Mouse (Mus musculus): ENCODE results near the gene Slc27a5.

Gene Slc27a5

GRCm38 (mm10) chr7:12985724-12986123, 12.3 kb downstream of the Slc27a5 start:
- no peak for DNase-seq (ENCODE audit: low spot score)

- DNase-seq (ENCODE audit: low spot score), result no peak
Measured at GRCm38 (mm10) chr7:12980291-12980690, 17.7 kb downstream of the Slc27a5 start.

- no peak for DNase-seq (ENCODE audit: low spot score)
Measured at GRCm38 (mm10) chr7:12979776-12980175, 18.2 kb downstream of the Slc27a5 start.

- no peak for DNase-seq (ENCODE audit: low spot score)
Measured at GRCm38 (mm10) chr7:12978931-12979722, 18.9 kb downstream of the Slc27a5 start.

GRCm38 (mm10) chr7:12977682-12978389, 20.2 kb downstream of the Slc27a5 start, which contains the start of gene Zfp446:
Zfp446 (plus strand) TSS chr7:12977848.
- DNase-seq (ENCODE audit: low spot score), result peak; percentile 99

- DNase-seq (ENCODE audit: low spot score), result no peak
Measured at GRCm38 (mm10) chr7:12970906-12971305, 27.1 kb downstream of the Slc27a5 start.

DNA sequence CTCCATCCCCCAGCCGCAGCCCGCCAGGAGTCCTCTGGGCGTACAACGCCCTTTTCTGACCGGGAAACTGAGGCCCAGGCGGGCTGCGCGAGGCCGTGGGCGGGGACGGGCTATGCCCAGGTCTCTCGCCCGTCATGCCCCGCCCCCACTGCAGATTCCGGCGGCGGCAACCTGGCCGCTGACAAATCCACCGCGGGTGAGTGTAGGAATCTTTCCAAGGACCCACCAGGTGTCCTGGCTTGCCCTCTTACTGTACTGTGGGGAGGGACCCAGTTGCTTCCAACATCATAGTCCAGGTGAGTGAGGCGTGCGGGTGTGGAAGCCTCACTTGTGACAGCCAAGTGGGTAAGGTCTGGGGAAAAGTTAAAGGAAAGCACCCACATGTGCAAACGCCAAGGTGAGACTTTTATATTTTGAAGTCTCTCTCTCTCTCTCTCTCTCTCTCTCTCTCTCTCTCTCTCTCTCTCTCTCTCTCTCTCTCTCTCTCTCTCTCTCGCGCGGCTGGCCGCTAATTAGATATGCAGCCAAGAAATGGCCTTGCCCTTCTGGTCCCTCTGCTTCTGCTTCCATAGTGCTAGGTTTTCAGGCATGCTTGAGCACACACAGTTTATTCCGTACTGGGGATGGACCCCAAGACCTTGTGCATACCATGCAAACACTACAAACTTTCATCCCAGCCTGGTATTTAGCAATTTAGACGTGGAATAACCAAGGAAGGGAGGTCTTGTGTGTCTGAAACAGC, 31.7 kb downstream of the Slc27a5 start:
- peak; percentile 72 for DNase-seq (ENCODE audit: low spot score)

- peak; percentile 91 for DNase-seq (ENCODE audit: low spot score)
Measured at GRCm38 (mm10) chr7:12965678-12966091, 32.3 kb downstream of the Slc27a5 start, which contains the start of gene Zfp324. Zfp324 (plus strand) TSS chr7:12965838.

- DNase-seq (ENCODE audit: low spot score), result no peak
Measured at GRCm38 (mm10) chr7:12961511-12962141, 36.4 kb downstream of the Slc27a5 start.

DNA sequence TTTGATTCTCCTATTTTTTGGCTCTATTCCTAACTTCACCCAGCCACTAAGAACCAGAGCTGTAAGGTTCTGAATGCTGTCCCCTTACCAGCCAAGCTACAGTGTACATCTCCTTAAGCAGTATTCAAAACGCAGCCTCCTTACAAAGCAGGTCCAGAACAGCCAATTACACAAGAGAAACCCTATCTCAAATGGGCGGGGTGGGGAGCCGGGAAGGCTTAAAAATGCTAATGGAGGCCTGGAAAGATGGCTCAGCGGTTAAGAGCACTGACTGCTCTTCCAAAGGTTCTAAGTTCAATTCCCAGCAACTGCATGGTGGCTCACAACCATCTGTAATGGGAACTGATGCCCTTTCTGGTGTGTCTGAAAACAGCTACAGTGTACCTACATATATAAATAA, 38.3 kb downstream of the Slc27a5 start:
- no peak for DNase-seq (ENCODE audit: low spot score)

- DNase-seq (ENCODE audit: low spot score), result no peak
Measured at GRCm38 (mm10) chr7:12958948-12959347, 39.0 kb downstream of the Slc27a5 start.

DNA sequence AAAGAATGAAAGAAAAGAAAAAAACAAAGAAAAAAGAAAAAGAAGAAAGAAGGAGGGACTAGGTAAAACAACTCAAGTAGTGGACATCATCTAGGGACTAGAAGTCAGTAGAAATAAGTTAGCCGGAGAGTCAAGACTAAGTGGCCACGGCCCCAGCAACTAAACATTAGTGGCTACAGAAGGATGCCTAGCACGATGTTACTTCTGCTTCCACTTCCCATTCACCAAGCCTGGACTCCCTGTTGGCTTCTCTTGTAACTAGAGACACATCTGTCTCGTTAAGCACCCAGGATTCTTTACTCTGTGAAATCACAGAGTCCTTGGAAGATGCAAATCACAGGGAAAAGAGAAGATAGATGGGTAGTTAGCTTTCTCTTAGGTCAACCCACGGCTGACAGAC, 40.5 kb downstream of the Slc27a5 start:
- no peak for DNase-seq (ENCODE audit: low spot score)

GRCm38 (mm10) chr7:12954896-12955295, 43.1 kb downstream of the Slc27a5 start:
- DNase-seq (ENCODE audit: low spot score), result no peak

DNA sequence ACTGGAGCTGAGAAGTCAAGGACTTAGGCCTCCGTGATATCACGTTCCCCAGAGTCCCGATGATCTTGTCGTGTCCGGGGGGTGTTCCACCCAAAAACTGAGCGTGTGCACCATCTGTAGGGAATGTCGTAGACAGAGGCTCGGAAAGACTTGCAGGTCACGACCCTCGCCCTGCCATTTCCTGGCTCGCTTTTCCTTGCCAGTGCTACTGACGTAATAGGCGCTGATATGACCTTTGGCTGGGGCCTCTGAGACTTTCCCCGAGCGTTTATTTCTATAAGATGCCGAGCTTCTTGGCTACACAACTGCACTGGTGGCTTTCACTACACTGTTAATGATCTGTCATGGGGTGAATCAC, 48.1 kb downstream of the Slc27a5 start:
- DNase-seq (ENCODE audit: low spot score), result no peak

- DNase-seq (ENCODE audit: low spot score), result peak; percentile 93
Measured at GRCm38 (mm10) chr7:12949032-12949871, 48.7 kb downstream of the Slc27a5 start.

DNA sequence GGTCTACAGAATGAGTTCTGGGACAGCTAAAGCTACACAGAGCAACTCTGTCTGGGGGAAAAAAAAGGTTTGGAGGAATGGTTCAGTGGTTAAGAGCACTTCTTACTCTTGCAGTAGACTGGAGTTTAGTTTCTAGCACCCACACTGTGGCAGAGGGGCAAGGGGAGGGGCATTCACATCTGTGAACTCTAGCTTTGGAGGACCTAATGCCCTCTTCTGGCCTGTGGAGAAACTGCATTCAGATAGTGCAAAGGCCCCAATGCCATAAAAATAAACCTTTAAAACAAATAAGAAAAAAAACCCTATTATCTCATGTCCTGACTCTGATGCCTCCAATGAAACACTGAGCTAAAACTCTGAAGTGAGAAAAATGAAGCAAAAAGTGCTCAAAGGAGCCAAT, 54.5 kb downstream of the Slc27a5 start:
- DNase-seq (ENCODE audit: low spot score), result no peak

- DNase-seq (ENCODE audit: low spot score), result no peak
Measured at GRCm38 (mm10) chr7:12940599-12940998, 57.4 kb downstream of the Slc27a5 start.
